Mouse (Mus musculus): ENCODE measurements at regions not wholly inside any gene's neighbourhood (a gene's known extent, or its start where the extent isn't known, plus 50 kb on each side); places are given as distances from the start of the nearest gene placed in this dataset.

GRCm38 (mm10) chr13:112095595-112096139 lies 192.6 kb upstream of the Ankrd55 start:
- TF ChIP-seq CTCF (IDR thresholded peaks at IDR 0.05; ENCODE audit: control insufficient read depth, insufficient read depth, insufficient read length), result no peak
- TF ChIP-seq MAX (IDR thresholded peaks at IDR 0.05), result no peak
- TF ChIP-seq MYOD1 (IDR thresholded peaks at IDR 0.05; ENCODE audit: control insufficient read depth, insufficient read length, low read depth), result no peak
- TF ChIP-seq MYOG (IDR thresholded peaks at IDR 0.05; ENCODE audit: control insufficient read depth, extremely low read depth, insufficient read length), result no peak
